Mouse (Mus musculus) CD4-positive, CD25-positive, alpha-beta regulatory T cell (primary cell): ENCODE measurements around the gene Armc10. TPM values are rescaled to one million over a fixed set of nuclear protein-coding genes. Genes with fewer than 3 reads are reported as not detected.

Experiments
- polyA plus RNA-seq: library from polyadenylated mRNA; unstranded; fragments of 100-300 nt; shearing (Covaris generic); gene quantifications from one replicate; pipeline ENCODE4 v1.2.1, GENCODE M21; 2017

The Armc10 gene
- polyA plus RNA-seq: 40.6 TPM

DNA sequence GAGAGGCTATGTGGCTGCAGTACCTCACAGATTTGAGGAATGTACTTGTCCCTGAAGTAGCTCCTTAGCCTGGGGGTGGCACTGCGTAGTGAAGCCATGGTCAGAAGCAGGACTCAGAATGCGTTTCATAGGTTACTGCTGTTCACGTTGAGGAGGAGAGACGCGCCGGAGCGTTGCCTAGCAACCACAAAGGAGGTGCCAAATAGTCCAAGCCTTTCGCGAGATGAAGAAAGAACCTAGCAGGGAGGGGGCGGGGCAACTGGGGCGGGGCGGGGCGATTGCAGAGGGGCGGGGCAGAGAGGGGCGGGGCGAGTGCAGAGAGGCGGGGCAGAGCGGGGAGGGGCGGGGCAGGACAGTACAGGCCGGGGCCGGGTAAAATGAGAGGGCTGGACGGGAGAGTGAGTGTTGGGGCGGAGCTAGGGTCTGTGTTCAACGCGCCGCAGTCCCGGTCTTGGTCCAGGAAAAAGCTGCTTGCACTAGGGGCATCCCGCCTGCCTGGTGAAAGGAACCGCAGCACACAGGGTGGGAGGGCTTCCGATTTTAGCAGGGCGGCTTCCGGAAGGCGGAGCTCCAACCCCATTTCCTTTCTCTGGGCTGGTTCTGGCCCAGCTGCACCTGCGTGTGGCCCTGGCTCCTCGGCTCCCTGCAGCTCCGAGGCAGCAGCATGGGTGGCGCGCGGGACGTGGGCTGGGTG, at the start of gene Armc10, which contains the start of gene Fbxl13:
Gene Armc10 (plus strand): TSS at position 375 of the 694 bp plus-strand sequence.
Gene Fbxl13 (minus strand): TSS at position 196 of the 694 bp plus-strand sequence.

GRCm38 (mm10) chr5:21701351-21702008, 55.9 kb downstream of the Armc10 start, which contains the start of gene Napepld:
Gene Napepld (minus strand): TSS chr5:21701396.

Other genes starting within 250 kb of the Armc10 start
- 0.13 TPM for gene Ccdc146, start 221.1 kb upstream of the Armc10 start, polyA plus RNA-seq
- 6.3 TPM for gene Fam185a, start 220.9 kb upstream of the Armc10 start, polyA plus RNA-seq
- 0.13 TPM for gene Lrrc17, start 102.3 kb upstream of the Armc10 start, polyA plus RNA-seq
- 0.10 TPM for gene Fbxl13, start 179 bp upstream of the Armc10 start, polyA plus RNA-seq
- 3.9 TPM for gene Napepld, start 55.6 kb downstream of the Armc10 start, polyA plus RNA-seq
- 68.8 TPM for gene Pmpcb, start 91.3 kb downstream of the Armc10 start, polyA plus RNA-seq
- gene Dnajc2, start 139.4 kb downstream of the Armc10 start, polyA plus RNA-seq: 92.3 TPM
- 135 TPM for gene Psmc2, start 139.5 kb downstream of the Armc10 start, polyA plus RNA-seq
- not detected for gene Slc26a5, start 219.8 kb downstream of the Armc10 start, polyA plus RNA-seq